Comparison of ENCODE assay signal across 22 mouse cellular contexts in genomic region chr17:71216263-71216662, GRCm38 (mm10). TPM values are rescaled to one million over a fixed set of nuclear protein-coding genes. Genes with fewer than 3 reads are reported as not detected.
A peak's percentile ranks its signal among the peaks of the same experiment; 100 is the strongest.
DNase-seq lines count a peak whose midpoint lies in the region; ATAC-seq and TF ChIP-seq lines count a peak whose summit lies in the region.
"Had no signal": no experiment of that assay in that cellular context is flagged by ENCODE, and none has a peak within 500 bp of the region (broad histone marks: within the 10 kb centered on the region; RNA-seq: fewer than 3 reads in every experiment).

No protein-coding gene starts in this region.

- no peaks in the 10 kb centered on the region for H3K9me3 ChIP-seq in liver, embryonic 13.5 days (replicated peaks)
- H3K9me3 ChIP-seq: kidney, embryonic 15.5 days had no signal

- H3K9ac ChIP-seq in liver, adult 2 months (ENCODE audit: low read depth, low read length): 0 out of 2 replicates have a peak overlapping the region, but pooled peaks have one; percentile 25
- peak overlapping the region; percentile 33; the same call in 1 of the 2 replicates for H3K9ac ChIP-seq in liver, embryonic 13.5 days
- H3K9ac ChIP-seq: forebrain, postnatal 0 days; hindbrain, embryonic 14.5 days; kidney, embryonic 15.5 days; limb, embryonic 13.5 days had no signal

- 69% methylated on average over 2 of the region's 2 CpGs for WGBS in liver, adult 2 months
- WGBS in liver, embryonic 13.5 days (ENCODE audit: insufficient replicate concordance): 81% methylated on average over 2 of the region's 2 CpGs
- WGBS in small intestine, adult 2 months: 79% methylated on average over 2 of the region's 2 CpGs

- intact Hi-C loops in left cerebral cortex, postnatal 10 days (cut with DNase I): no loop called here

- TF ChIP-seq CTCF in liver, adult 2 months (IDR thresholded peaks at IDR 0.05; ENCODE audit: low read depth, low read length): no peak
- no peak for TF ChIP-seq CTCF in small intestine, adult 2 months (IDR thresholded peaks at IDR 0.05; ENCODE audit: extremely low read depth, insufficient read length, insufficient replicate concordance, low read depth, low read length)

- H3K4me2 ChIP-seq in liver, embryonic 13.5 days: peak overlapping the region; percentile 33
- H3K4me2 ChIP-seq: hindbrain, embryonic 14.5 days; kidney, embryonic 15.5 days; limb, embryonic 13.5 days; midbrain, embryonic 11.5 days had no signal

- TF ChIP-seq POLR2A in liver, adult 2 months (IDR thresholded peaks at IDR 0.05; ENCODE audit: extremely low read depth, insufficient read depth, low read length): no peak
- no peak for TF ChIP-seq POLR2A in small intestine, adult 2 months (IDR thresholded peaks at IDR 0.05; ENCODE audit: low read depth, low read length)

- no peaks in the 10 kb centered on the region for H3K27me3 ChIP-seq in liver, adult 2 months (ENCODE audit: control insufficient read depth, insufficient read depth, low read length)
- no peaks in the 10 kb centered on the region for H3K27me3 ChIP-seq in liver, embryonic 13.5 days
- H3K27me3 ChIP-seq in small intestine, adult 2 months (ENCODE audit: control insufficient read depth, insufficient read depth, low read length): no peaks in the 10 kb centered on the region
- H3K27me3 ChIP-seq: kidney, embryonic 15.5 days; limb, embryonic 13.5 days had no signal

- H3K4me1 ChIP-seq in liver, adult 2 months (ENCODE audit: control insufficient read depth, insufficient read depth, low read length): peaks cover 55% of the 10 kb centered on the region
- H3K4me1 ChIP-seq in liver, embryonic 13.5 days (replicated peaks): peaks cover 76% of the 10 kb centered on the region
- H3K4me1 ChIP-seq in small intestine, adult 2 months (ENCODE audit: control insufficient read depth, insufficient read depth, insufficient read length, low read length): peaks cover 15% of the 10 kb centered on the region

- H3K36me3 ChIP-seq in liver, adult 2 months (ENCODE audit: control insufficient read depth, insufficient read depth, low read length): peaks cover 62% of the 10 kb centered on the region
- H3K36me3 ChIP-seq in liver, embryonic 13.5 days: peaks cover 51% of the 10 kb centered on the region
- H3K36me3 ChIP-seq in small intestine, adult 2 months (ENCODE audit: control insufficient read depth, insufficient read depth, low read length): peaks cover 18% of the 10 kb centered on the region

- H3K27ac ChIP-seq in liver, adult 2 months (replicated peaks; ENCODE audit: insufficient read depth, low read depth, low read length): peak overlapping the region; percentile 37; the same call in 1 of the 2 replicates
- H3K27ac ChIP-seq in liver, embryonic 13.5 days: peak overlapping the region; percentile 44; the same call in 1 of the 2 replicates
- H3K27ac ChIP-seq in small intestine, adult 2 months (ENCODE audit: insufficient read depth, low read depth, low read length): peak overlapping the region; percentile 47; the same call in 1 of the 2 replicates
- H3K27ac ChIP-seq: hindbrain, embryonic 14.5 days; kidney, embryonic 15.5 days; limb, embryonic 13.5 days had no signal

- ATAC-seq in common myeloid progenitor, adult 5-6 weeks (replicated peaks; ENCODE audit: low read depth, poor library complexity, severe bottlenecking): 0 out of 2 replicates have a peak, but pooled peaks have one; percentile 19
- ATAC-seq in liver, embryonic 13.5 days (ENCODE audit: low read depth): no peak
- no peak for ATAC-seq in megakaryocyte progenitor cell, adult 5-6 weeks (replicated peaks; ENCODE audit: poor library complexity)
- ATAC-seq: forebrain, postnatal 0 days; intestine, embryonic 16.5 days had no signal

- no peak for DNase-seq in liver, adult 2 months (ENCODE audit: extremely low read depth, low read depth, low spot score)
- DNase-seq in liver: no peak
- DNase-seq in liver, embryonic 13.5 days: no peak
- no peak for DNase-seq in left cerebral cortex, postnatal 10 days (ENCODE audit: extremely low spot score in 1 of 2, low spot score in 2 of 2)
- DNase-seq in cerebellum, postnatal 14 days: no peak
- DNase-seq: adrenal gland, postnatal 14 days; cerebellum, adult 8-10 months; forebrain, postnatal 0 days; gastrocnemius, postnatal 14 days; heart, postnatal 4 days; kidney, postnatal 36 days; layer of hippocampus, postnatal 36 days; lung, postnatal 4 days; thymus, adult 2 months had no signal

- peaks cover 35% of the 10 kb centered on the region for H3K79me2 ChIP-seq in liver, adult 2 months (ENCODE audit: control insufficient read depth, insufficient read depth, low read length)

- no peak overlapping the region for H3K4me3 ChIP-seq in liver, adult 2 months (ENCODE audit: insufficient read depth, low read depth, low read length)
- H3K4me3 ChIP-seq in liver, embryonic 13.5 days (replicated peaks): no peak overlapping the region
- H3K4me3 ChIP-seq in small intestine, adult 2 months (ENCODE audit: low read depth, low read length): no peak overlapping the region
- H3K4me3 ChIP-seq: kidney, embryonic 15.5 days; limb, embryonic 13.5 days had no signal

RNA-seq across cellular contexts. Expression of gene Lpin2, which starts 33.9 kb away (rescaled TPM):
- 314 and 342 TPM in 2 replicates for total RNA-seq in liver, adult 2 months (2014; rRNA removed)
- 22.4 and 24.9 TPM in 2 replicates for polyA plus RNA-seq in liver, adult 2 months (2012; rRNA removed)
- total RNA-seq in common myeloid progenitor, adult 5-6 weeks (2017): 66.3 and 97.0 TPM in 2 replicates
- polyA plus RNA-seq in liver, embryonic 13.5 days (2015; fragmentation: Nextera tagmentation; extraction: Ambion mirVana): 38.0 and 43.2 TPM in 2 replicates
- polyA plus RNA-seq in small intestine, adult 2 months (2012; rRNA removed): 7.7 and 39.8 TPM in 2 replicates
- total RNA-seq in megakaryocyte progenitor cell, adult 5-6 weeks (2015): 18.9 and 26.4 TPM in 2 replicates
- total RNA-seq in megakaryocyte progenitor cell, adult 5-6 weeks (2017): 26.1 and 47.3 TPM in 2 replicates
- 10 to 100 TPM; 78.8 to 85.9 TPM for total RNA-seq in left cerebral cortex, postnatal 10 days (2021)
